Mouse (Mus musculus) ovary, postnatal 36 days (tissue): ENCODE results near the gene Slc35b1.
A peak's percentile ranks its signal among the peaks of the same experiment; 100 is the strongest.

Experiments used
- DNase-seq: peaks from one replicate; pipeline ENCODE4 v3.0.0; 2022; ENCODE audit warnings: low spot score, mixed read lengths

The Slc35b1 gene

DNA sequence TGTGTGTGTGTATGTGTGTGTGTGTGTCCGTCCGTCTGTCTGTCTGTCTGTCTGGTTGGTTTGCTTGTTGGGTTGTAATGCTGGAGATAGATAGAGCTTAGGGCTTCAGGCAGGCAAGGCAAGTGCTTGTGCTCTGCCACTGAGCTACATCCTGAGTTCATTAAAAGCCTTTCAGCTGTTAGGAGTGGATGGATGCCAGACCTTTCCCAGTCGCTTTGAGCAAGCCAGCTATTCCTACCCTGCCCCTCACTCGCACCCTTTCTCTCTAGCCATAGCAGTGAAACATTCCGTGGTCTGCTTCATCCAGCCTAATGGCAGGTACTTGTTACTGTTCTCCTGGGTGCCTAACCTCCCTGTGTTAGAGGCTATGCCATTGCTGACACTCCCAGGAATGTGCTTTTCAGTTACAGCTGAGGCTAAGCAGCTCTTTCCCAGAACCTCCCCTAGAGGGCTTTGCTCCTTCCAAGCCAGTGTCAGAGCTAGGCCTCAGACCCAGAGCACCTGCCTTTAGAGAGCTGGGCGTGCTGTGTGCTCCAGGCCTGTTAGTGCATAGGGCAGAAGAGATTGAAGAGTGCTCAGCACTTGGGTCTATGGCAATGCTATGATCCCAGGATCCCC, 18.1 kb upstream of the Slc35b1 start:
- no peak for DNase-seq

DNA sequence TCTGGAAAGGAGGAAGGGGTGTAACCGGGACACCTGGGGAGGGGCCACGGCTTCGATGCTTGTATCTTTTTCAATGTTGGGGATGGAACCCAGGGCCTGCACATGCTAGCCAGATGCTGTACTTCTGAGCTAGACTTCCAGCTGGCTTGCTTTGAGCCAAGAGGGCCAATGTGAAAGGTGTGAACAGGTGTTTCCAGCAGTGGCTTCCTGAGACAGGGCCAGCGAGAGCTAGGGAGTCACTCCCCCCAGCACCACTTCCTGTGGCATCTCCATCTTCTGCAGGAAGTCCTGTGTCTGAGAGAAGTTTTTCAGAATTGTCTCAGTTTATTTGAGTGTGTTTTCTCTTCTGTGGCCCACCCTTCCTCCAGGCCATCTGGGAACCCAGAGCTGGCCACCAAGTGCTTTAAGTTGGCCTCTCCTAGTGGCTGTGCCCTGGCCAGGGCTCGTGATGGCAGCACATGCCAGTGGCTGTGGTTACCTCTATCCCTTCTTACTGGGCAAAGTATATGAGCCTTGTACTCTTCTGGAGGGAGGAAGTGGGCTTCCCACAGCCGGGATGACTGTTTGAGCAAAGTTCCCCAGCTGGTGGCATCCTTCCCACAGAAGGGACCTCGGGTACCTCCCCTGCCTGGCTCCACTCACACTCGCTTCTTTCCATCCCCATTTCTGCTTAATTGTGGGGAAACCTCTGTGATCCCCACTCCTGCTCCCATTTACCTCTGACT, 17.3 kb upstream of the Slc35b1 start:
- DNase-seq: no peak

DNA sequence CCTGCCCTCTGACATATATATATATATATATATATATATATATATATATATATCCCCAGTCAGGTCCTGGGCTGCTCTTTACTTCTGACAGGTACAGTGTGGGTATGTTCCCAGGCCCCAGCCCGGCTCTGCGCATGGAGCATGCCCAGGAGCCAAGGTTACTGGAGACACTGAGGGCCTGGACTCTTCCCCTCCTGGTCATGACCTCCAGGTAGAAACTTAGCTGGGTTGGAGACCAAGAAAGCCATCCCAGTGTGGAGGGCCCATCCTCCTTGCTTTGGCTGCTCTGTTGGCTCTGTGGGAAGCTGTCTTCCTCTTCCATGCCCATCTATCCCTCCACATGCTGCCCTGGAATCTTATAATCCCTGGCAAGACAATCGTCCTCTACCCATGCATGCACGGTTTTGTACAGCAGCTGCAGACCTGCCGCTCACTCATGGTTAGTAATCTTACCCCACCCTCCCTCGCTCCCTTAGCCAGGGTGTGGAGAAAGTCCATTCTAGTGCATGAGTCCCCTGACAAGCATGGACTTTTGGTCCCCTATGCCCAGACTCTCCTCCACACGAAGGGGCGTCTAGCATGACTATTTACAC, 16.2 kb upstream of the Slc35b1 start:
- DNase-seq: no peak

DNA sequence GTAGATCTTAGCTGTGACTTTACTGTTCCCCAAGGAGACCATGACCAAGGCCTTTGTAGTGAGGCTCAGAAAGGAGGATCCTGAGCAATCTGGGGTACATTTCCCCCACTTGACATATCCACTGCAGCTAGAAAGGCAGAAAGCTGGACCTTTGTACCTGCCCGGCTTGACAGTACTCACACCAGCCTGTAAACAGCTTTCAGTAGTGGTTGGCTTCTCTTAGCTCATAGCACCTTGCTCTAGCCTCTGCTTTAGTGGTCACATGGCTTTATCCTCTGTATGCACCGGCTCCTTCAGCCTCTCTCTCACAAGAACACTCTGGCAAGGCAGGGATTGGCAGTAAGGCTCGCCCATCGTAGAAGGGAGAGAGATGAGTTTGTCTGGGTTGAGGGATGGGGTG, 15.6 kb upstream of the Slc35b1 start:
- DNase-seq: no peak

DNA sequence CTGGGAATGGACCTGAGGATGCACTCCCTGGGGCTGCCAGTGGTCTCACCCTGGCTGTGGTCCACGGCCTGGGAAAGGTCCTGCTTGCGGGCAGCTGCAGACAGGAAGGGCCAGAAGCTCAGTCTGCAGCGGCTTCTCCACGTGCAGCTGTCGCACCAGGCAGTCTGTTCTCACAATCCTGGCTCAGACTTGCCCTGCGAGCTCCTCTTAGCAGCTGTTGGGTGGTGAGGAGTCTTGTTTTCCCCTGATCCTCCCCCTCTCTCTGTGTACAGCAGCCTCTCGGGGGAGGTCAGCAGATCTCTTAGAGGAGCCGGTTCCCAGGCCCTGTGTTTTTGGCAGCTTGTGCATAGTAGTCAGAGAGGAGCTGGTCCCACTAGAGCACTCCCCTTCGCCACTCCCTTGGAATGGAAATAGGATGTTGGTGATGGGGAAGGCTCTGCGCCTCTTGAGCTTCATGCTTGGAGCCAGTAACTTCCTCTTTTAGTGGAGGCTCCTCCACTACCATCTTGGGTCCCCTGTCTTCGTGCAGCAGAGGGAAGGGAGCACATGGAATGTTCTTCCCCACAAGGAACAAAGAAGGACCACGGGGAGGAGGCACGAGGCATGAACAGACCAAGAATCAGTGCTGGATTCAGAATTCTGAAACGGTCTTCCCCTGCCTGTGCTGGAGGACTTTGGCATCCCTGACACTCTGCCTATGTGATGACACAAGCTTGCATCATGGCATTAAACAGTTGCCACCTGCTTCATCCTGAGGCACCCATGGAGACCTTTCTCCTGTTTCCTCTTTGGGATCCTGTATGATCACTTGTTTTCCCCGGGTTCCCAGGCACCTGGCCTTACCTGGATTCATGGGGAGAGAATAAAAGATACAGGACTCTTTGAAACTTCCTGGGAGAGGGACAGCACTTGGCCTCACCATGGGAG, 14.3 kb upstream of the Slc35b1 start:
- DNase-seq: peak; percentile 49

DNA sequence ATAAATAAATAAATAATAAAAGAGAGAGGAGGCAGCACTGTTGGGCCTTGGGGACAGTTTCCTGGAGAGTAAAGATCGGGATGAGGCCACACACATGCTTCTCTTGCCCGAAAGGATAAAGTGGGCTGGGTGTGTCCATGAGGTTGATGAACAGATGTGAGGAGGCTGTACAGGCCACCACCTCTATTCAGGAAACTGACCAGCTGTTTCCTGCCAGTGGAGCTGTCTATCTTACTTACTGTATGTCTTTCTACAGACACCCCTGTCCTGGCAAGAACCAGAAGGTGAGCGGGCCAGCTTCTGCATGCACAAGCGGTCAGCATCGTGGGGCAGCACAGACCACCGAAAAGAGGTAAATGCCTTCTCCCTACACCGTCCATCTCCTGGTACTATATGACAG, 13.3 kb upstream of the Slc35b1 start:
- DNase-seq: no peak

GRCm38 (mm10) chr11:95378926-95379325, 5.6 kb upstream of the Slc35b1 start:
- no peak for DNase-seq

DNA sequence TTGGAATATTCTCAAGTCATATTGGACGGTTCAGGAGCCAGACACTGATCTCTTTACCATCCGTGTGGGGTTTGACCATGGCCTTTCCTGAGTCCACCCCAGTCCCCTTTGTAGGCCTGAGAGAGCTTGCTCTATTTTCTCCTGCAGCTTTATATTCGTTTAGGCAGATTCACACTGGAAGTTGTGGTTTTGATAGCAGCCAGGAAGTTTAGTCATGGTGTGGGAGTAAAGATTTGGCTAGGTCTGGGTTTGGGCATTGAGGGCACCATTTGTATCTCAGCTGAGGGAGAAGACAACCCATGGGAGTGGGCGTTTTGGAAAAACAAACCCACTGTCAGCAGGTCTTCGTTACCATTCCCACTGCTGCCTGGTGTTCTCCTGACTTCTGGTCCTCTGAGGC, 4.9 kb upstream of the Slc35b1 start:
- DNase-seq: no peak

DNA sequence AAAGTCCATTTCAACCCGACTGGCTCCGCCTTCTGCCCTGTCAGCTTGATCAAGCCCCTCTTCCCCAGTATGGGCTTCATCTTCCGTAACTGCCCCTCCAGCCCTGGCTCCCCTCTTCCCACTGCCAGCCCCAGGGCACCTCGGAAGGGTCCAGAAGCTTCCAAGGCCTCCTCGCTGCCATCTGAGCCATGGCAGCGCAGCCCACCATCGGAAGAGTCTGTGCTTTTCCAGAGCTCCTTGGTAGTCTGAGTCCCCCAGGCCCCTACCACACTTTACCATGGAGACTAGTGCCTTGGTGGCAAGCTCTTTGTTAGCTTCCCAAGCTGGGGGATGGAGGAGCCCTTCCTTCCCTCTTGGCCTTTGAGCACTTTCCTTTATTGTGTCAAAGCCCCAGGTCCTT, 3.8 kb upstream of the Slc35b1 start:
- no peak for DNase-seq

DNA sequence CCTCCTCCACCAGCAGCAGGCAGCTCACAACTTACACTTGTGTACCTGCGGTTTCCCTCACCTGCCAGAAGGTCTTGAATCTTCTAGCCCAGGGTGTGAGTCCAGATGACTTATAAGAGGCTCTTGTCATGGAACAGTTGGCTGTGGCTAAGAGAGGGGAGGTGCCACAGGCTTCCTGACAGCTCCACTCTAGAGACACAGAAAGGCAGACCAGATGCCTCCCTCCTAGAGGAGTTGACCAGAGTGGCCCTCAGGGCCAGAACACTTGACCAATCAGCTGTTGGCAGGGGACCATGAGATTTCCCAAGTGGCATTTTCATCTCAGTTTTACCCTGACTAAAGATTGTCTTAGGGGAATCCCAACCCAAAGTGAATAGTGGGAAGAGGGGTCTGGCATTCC, 3.3 kb upstream of the Slc35b1 start:
- DNase-seq: no peak

- no peak for DNase-seq
Observed at GRCm38 (mm10) chr11:95383331-95383986, 1.0 kb upstream of the Slc35b1 start.

DNA sequence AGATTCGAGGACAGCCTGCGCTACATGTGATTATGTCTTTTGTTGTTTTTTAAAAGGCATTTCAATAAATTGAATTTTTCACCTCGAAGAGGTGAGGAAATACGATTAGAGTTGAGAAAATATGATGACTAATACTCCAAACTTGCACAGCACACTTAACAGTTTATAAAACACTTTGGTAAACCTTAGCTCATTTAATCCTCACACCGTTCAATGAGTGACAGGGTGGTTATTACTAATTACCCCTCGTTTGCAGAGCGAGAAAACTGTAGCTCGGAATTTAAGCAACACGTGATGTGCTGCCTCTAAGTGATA, 531 bp upstream of the Slc35b1 start:
- DNase-seq: no peak

DNA sequence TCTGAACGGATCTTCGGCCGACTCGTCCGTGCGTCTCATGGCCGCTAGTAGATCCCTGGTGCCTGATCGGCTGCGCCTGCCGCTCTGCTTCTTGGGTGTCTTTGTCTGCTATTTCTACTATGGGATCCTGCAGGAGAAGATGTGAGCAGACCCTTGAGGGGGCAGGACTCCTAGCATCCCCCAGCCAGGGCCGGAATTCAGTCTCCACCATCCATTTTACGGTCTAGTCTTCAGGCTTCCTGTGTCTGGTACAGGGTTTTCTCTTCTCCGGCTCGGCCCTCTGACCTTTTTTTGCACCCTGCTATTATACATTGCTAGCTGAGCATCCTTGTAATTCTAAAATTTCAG, 455 bp downstream of the Slc35b1 start:
- DNase-seq: no peak

DNA sequence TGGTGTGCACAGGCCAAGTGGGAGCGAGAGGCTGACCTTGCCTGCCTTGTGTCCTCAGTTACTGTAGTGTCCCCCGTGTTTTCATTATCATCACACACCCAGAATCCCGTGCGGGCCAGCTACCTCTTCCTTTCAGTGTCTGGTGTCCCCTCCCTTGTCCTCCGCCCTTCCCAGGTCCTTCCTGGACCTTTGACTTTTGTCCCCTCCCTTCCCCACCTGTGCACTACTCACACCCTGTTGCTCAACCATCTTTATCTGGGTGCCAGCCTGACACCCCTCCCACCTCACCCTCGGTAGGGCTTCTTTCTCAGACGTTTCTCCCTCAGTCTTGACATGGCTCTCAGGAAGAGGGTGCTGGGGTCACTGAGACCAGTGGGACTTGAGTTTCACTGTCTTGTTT, 2.9 kb downstream of the Slc35b1 start:
- no peak for DNase-seq

GRCm38 (mm10) chr11:95389006-95389405, 4.5 kb downstream of the Slc35b1 start:
- no peak for DNase-seq

GRCm38 (mm10) chr11:95390420-95390819, 5.9 kb downstream of the Slc35b1 start:
- no peak for DNase-seq

DNA sequence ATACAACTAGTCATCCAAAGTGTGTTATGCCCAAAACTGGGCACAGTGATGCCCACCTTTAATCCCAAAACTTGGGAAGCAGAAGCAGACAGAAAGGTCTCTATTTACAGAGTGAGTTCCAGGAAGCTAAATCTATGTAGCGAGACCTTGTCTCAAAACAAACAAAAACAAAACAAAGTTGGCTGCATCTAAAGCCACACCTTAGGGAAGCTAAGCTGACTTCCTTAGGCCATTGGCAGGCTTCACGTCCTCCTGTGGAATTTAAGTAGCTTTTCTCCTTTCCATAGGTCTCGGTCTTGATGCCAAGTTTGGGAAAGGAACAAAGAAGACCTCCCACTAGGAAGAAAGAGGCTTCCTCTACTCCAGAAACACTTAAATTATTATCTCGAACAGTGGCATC, 6.7 kb downstream of the Slc35b1 start:
- no peak for DNase-seq

- DNase-seq: no peak
Observed at GRCm38 (mm10) chr11:95391743-95392142, 7.3 kb downstream of the Slc35b1 start.

GRCm38 (mm10) chr11:95392223-95392667, 7.8 kb downstream of the Slc35b1 start:
- no peak for DNase-seq

GRCm38 (mm10) chr11:95392708-95393499, 8.4 kb downstream of the Slc35b1 start:
- no peak for DNase-seq

DNA sequence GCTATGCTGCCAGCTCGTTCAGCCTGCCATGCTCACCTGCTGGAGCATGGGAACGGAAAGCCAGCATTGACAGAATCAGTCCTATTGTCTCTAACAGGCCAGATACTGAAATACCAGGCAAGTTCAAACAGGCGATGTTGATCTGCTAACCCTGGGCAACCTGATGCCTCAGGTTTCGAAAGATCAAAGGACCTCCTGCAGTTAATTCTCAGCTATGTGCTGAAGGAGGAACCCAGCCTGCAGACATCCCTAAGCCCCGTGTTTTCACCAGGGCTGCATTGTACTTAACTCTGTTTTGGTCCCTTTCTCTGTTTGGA, 9.0 kb downstream of the Slc35b1 start:
- no peak for DNase-seq

DNA sequence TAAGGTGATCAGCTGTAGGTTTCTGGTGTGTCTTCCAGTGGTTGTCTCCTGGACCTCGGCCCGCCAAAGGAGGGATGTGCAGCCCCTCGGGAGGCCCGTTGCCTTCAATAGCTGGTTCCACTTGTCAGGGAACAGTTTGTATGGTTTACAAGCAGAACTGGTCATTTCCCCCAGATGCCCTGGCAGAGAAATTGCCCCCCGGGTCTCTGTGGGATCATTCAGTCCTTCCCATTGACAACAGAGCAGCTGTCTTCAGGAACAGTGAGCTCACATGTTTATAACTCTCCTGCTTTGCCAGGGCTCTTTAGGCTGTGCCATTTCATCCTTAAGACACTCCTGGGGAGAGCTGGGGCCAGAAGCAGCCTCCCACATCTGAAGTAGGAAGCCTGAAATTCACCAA, 9.6 kb downstream of the Slc35b1 start:
- DNase-seq: no peak
